Mouse (Mus musculus) G1E (cell line): ENCODE measurements around the gene Ltb4r1.

Experiments used
- CTCF ChIP-seq: IDR thresholded peaks from 2 replicates; pipeline ENCODE4 v1.5.1; 2012; ENCODE audit warnings: low read depth, low read length, inconsistent platforms, mixed read lengths
- GATA1 ChIP-seq: IDR thresholded peaks from 2 replicates; pipeline ENCODE4 v1.6.1; 2012; ENCODE audit warnings: borderline replicate concordance, low read length, inconsistent platforms, mixed read lengths
- GATA2 ChIP-seq: IDR thresholded peaks from 2 replicates; pipeline ENCODE4 v1.6.1; 2012; ENCODE audit warnings: low read depth, low read length, inconsistent platforms, borderline replicate concordance
- POLR2AphosphoS5 ChIP-seq: IDR thresholded peaks from 2 replicates; pipeline ENCODE4 v1.6.1; 2012; ENCODE audit warnings: low read depth, low read length, inconsistent platforms; ENCODE audit not compliant: insufficient replicate concordance

GRCm38 (mm10) chr14:55745861-55746237 is 19.9 kb upstream of the Ltb4r1 start:
- TF ChIP-seq CTCF (no peak), POLR2AphosphoS5 (no peak), GATA2 (no peak), GATA1 (no peak)
